ENCODE assay signal across 14 mouse cellular contexts in the genomic region with DNA sequence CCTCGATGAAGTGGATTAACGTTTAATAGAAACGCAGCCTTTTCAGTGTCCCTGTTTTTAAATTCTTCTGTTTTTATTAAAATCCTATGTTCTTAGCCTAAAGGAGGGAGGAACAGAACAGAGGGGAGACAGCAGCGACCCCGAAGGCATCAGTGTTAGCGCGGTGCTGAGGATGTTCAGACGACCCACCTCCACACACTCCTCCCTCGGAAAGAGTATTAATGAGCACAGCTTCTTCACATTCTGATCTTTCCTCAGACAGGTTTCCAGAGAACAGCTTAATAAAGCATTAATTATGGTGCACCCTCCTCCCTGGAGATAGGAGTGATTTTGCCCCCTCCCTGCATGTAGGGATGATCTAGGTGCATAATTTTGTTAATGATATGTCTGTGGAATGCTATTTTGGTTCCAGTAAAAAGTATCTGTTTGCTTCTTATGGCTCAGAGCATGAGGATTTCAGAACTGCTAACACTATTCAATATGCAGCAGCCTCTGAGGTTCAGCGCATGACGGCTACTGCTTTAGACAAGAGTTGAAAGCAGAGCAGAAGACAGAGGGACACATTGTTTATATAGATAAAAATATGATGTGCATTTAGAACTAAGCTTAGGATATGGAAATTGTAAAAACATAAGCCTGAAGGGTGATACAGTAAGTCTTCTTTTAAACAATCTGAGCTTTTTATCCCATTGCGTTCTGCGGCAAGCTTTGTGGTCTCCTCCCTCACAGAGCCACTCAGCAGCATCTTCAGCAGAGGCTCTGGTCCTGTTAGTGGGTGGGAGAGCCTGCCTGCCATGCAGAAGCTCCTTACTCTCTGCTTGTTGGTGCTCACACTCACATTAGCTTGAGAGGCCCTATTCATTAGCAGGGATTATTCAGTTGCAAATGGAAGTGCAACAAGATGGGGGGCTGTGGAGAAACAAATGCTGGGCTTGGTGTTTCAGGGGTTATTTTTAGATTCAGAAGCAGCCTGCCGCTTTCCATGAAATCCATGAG. TPM values are rescaled to one million over a fixed set of nuclear protein-coding genes. Genes with fewer than 3 reads are reported as not detected.
DNase-seq lines count a peak whose midpoint lies in the region; ATAC-seq and TF ChIP-seq lines count a peak whose summit lies in the region.
"Had no signal": no experiment of that assay in that cellular context is flagged by ENCODE, and none has a peak within 500 bp of the region (broad histone marks: within the 10 kb centered on the region; RNA-seq: fewer than 3 reads in every experiment).

No protein-coding gene starts in this region.

- no peak overlapping the region for H3K9ac ChIP-seq in liver, embryonic 11.5 days (ENCODE audit: low read depth, low read length)
- no peak overlapping the region for H3K9ac ChIP-seq in stomach, embryonic 16.5 days (ENCODE audit: low read length)
- H3K9ac ChIP-seq: liver, postnatal 0 days had no signal

- 64% methylated on average over 14 of the region's 14 CpGs for WGBS in liver, embryonic 11.5 days
- 51% methylated on average over 14 of the region's 14 CpGs for WGBS in stomach, embryonic 16.5 days
- 81% methylated on average over 14 of the region's 14 CpGs for WGBS in thymus, adult 2 months

- no peak overlapping the region for H3K4me2 ChIP-seq in liver, embryonic 11.5 days
- 0 out of 2 replicates have a peak overlapping the region, but pooled peaks have one; percentile 10 for H3K4me2 ChIP-seq in stomach, embryonic 16.5 days (ENCODE audit: low read depth, low read length)

- no peak overlapping the region for H3K27ac ChIP-seq in liver, embryonic 11.5 days (ENCODE audit: low read depth, low read length)
- H3K27ac ChIP-seq in stomach, embryonic 16.5 days (ENCODE audit: low read length): peak overlapping the region; percentile 24; the same call in 1 of the 2 replicates
- H3K27ac ChIP-seq in thymus, adult 2 months (ENCODE audit: control insufficient read depth, insufficient read depth, low read length): no peak overlapping the region
- H3K27ac ChIP-seq: heart, embryonic 10.5 days had no signal

- no peak for TF ChIP-seq CTCF in thymus, adult 2 months (IDR thresholded peaks at IDR 0.05; ENCODE audit: borderline replicate concordance, control insufficient read depth, extremely low read depth, insufficient read depth, low read length, poor library complexity)

- peak; percentile 35 to 43 for DNase-seq in cerebellum, postnatal 25 days
- no peak for DNase-seq in cerebellum, adult 11-12 months
- peak; percentile 4 for DNase-seq in liver
- DNase-seq in liver, embryonic 11.5 days (ENCODE audit: low spot score): no peak
- peak; percentile 38 to 44 for DNase-seq in layer of hippocampus, postnatal 36 days
- DNase-seq in lung, postnatal 10 days: no peak
- DNase-seq in thymus, adult 2 months: no peak
- DNase-seq: embryo, embryonic 11 days; liver, postnatal 0 days; thymus, postnatal 25 days had no signal

- no peaks in the 10 kb centered on the region for H3K9me3 ChIP-seq in liver, embryonic 11.5 days (ENCODE audit: control insufficient read depth, low read length)
- H3K9me3 ChIP-seq in stomach, embryonic 16.5 days (replicated peaks; ENCODE audit: control insufficient read depth, low read length): no peaks in the 10 kb centered on the region
- H3K9me3 ChIP-seq: heart, embryonic 10.5 days had no signal

- TF ChIP-seq POLR2A in thymus, adult 2 months (IDR thresholded peaks at IDR 0.05; ENCODE audit: control insufficient read depth, extremely low read depth, insufficient read depth, low read length, poor library complexity): no peak

- H3K4me1 ChIP-seq in liver, embryonic 11.5 days (replicated peaks; ENCODE audit: control insufficient read depth, insufficient read depth, low read length): no peaks in the 10 kb centered on the region
- no peaks in the 10 kb centered on the region for H3K4me1 ChIP-seq in stomach, embryonic 16.5 days (ENCODE audit: control insufficient read depth, insufficient read depth, low read length)
- H3K4me1 ChIP-seq in thymus, adult 2 months (replicated peaks; ENCODE audit: control insufficient read depth, insufficient read depth, low read length): no peaks in the 10 kb centered on the region

- H3K4me3 ChIP-seq in liver, embryonic 11.5 days (ENCODE audit: low read depth, low read length): no peak overlapping the region
- no peak overlapping the region for H3K4me3 ChIP-seq in stomach, embryonic 16.5 days (replicated peaks; ENCODE audit: low read length)
- no peak overlapping the region for H3K4me3 ChIP-seq in thymus, adult 2 months (ENCODE audit: control insufficient read depth, insufficient read depth, low read length)
- H3K4me3 ChIP-seq: heart, embryonic 10.5 days had no signal

- no peak for ATAC-seq in liver, embryonic 11.5 days (replicated peaks; ENCODE audit: low FRiP score)
- no peak for ATAC-seq in stomach, embryonic 16.5 days (ENCODE audit: insufficient read depth, low FRiP score)
- ATAC-seq: liver, postnatal 0 days had no signal

- no peaks in the 10 kb centered on the region for H3K36me3 ChIP-seq in liver, embryonic 11.5 days (ENCODE audit: control insufficient read depth, insufficient read depth, low read length)
- H3K36me3 ChIP-seq in stomach, embryonic 16.5 days (ENCODE audit: control insufficient read depth, insufficient read depth, low read length): no peaks in the 10 kb centered on the region
- no peaks in the 10 kb centered on the region for H3K36me3 ChIP-seq in thymus, adult 2 months (ENCODE audit: control insufficient read depth, insufficient read depth, low read length)
- H3K36me3 ChIP-seq: G1E; heart, embryonic 10.5 days had no signal

- H3K27me3 ChIP-seq in liver, embryonic 11.5 days (replicated peaks; ENCODE audit: control insufficient read depth, insufficient read depth, low read length): no peaks in the 10 kb centered on the region
- H3K27me3 ChIP-seq in stomach, embryonic 16.5 days (ENCODE audit: control insufficient read depth, insufficient read depth, low read length): no peaks in the 10 kb centered on the region
- no peaks in the 10 kb centered on the region for H3K27me3 ChIP-seq in thymus, adult 2 months (ENCODE audit: control insufficient read depth, insufficient read depth, low read length)

RNA-seq across cellular contexts. Expression of a gene that starts 27.8 kb away (rescaled TPM):
- 0.67 and 0.69 TPM in 2 replicates for polyA plus RNA-seq in liver, embryonic 11.5 days (2014; fragmentation: Nextera tagmentation; extraction: Ambion mirVana)
- 100 to 1,000 TPM; 280 to 322 TPM for total RNA-seq in layer of hippocampus, postnatal 36 days (2021)
- 11.4 and 16.7 TPM in 2 replicates for polyA plus RNA-seq in stomach, embryonic 16.5 days (2015; fragmentation: Nextera tagmentation; extraction: Ambion mirVana)
- 0.11 and 0.22 TPM in 2 replicates for polyA plus RNA-seq in thymus, adult 2 months (2012; rRNA removed)
- total RNA-seq: monocyte, adult 5-6 weeks had no signal
- polyA plus RNA-seq: G1E; liver, postnatal 0 days had no signal

Comparison
In these comparisons a context has a peak if more than half of its experiments do, and no peak if none do; other contexts are left out.
1. DNase-seq: peak in cerebellum, postnatal 25 days (2 of 2), liver (single experiment) and layer of hippocampus, postnatal 36 days (2 of 2); none in cerebellum, adult 11-12 months (single experiment), liver, embryonic 11.5 days (single experiment), lung, postnatal 10 days (single experiment) and thymus, adult 2 months (single experiment).